Mouse (Mus musculus): ENCODE measurements at regions not wholly inside any gene's neighbourhood (a gene's known extent, or its start where the extent isn't known, plus 50 kb on each side); places are given as distances from the start of the nearest gene placed in this dataset.
"Not testable (repeated sequence)": the region's sequence is repeated elsewhere in the genome, so short reads cannot be mapped to it uniquely, and the experiment has no call there.

DNA sequence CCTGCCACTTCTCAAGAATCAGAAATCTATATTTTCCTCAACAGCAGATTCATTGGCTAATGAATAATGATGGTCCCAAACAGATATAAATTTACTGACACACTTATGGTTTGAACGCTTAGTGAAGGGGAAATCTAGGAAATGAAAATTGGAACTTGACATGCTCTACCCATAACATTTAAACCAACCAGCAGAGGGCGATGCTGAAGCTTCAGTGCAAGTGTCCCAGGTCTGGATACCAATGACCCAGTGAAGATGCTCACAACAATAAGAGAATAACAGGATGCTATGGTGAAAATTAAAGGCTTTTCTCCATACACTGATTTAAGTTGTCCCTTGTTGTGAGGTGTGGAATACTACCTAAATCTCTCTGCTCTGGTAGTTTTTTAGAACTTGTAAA is 236.0 kb upstream of the Rorb start:
- DNase-seq = peak in 1 of 2 experiments; percentile 7

DNA sequence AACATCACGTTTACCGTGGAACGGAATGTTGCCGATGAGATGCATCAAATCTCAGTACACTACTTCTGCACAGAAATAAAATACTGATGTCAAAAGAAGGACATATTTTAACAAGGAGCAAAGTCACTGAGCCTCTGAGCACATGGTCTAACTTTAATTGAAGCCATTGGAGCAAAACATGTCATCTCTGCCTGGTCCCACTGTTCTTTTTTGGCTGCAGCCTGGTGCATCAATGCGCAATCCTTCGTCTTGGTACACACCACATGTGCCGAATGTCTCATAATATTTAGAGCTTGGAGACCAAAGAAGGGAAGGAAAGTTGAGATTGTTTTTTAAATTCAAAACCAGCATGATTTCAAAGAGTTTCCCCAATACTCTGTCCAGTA is 233.4 kb upstream of the Rorb start:
- no peak for DNase-seq

DNA sequence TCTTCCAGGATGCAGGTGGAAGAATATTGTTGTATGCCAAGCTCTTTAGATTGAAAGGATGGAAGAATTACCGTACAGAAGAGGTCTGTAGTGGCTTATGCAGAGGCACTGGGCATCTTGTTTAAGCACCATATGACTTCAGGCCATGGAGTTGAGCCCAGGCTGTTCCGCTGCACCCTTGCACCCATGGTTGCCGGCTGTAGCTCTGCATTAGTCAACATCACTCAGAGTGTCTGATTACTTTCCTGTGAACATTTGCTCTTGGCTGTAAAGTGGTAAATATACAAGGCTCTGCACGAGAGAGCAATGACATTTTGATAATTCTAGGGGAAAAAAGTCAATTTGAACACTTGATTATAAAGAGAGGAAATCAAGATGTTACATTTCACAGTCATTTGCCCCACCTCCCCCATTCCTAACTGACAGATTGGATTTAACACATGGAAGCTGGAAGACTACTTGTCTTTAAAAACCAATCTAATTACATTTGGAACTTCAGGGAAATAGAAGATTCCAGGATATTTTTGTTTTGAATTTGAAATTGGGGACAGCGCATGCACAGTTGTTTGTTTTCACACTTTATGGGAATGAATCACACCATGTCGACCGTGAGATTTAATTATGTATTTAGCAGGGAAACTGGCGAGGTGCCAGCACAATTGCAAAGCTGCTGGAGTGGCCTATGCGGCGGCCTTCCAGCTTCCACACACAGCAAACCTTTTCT is 232.9 kb upstream of the Rorb start:
- DNase-seq = no peak

DNA sequence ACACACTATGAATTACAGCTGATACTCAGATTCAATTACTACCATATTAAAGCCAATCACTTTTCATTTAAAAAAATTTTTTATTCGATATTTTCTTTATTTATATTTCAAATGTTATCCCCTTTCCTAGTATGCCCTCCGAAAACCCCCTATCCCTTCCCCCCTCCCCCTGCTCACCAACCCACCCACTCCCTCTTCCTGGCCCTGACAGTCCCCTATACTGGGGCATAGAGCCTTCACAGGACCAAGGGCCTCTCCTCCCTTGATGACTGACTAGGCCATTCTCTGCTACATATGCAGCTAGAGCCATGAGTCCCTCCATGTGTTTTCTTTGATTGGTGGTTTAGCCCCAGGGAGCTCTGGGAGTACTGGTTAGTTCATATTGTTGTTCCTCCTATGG is 196.1 kb upstream of the Rorb start:
- DNase-seq = not testable (repeated sequence)

DNA sequence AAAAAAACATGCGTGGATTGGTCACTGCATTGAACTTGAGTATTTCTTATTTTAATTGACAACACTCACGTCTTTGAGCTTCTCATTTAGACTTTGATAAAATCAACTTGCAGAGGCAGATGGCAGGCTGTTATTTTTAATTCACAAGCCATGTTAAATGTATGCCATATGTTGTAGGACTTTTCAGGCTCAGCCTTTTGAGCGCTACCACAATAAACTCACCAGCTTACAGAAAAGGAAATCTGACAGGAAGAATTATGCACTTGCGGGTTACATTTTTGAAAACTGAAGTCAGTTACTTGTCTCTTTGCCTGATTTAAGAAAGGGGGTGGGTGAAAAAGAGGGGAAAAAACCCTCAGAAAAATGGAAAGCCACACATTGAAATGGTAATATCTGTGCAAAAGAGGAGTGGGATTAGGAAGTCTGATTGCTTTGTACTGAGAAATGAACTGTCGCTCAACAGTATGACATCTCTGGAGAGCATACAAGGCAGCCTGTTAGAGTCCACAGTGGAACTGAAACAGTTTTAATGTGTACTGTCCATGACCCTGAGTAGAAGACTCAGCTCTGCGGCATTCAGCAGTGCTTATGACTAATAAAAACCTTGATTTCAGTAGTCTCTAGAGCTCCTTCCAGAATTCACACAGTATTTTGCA is 195.6 kb upstream of the Rorb start:
- no peak for DNase-seq

DNA sequence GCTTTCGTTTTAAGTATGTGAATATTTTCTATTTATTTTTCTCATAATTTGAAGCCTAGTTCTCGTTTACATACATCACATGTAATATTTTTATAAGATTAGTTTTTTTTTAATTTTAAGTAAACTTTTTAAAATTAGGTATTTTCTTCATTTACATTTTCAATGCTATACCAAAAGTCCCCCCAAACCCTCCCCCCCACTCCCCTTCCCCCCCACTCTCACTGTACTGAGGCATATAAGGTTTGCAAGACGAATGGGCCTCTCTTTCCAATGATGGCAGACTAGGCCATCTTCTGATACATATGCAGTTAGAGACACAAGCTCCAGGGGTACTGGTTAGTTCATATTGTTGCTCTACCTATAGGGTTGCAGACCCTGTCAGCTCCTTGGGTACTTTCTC is 174.9 kb upstream of the Rorb start:
- not testable (repeated sequence) for DNase-seq

DNA sequence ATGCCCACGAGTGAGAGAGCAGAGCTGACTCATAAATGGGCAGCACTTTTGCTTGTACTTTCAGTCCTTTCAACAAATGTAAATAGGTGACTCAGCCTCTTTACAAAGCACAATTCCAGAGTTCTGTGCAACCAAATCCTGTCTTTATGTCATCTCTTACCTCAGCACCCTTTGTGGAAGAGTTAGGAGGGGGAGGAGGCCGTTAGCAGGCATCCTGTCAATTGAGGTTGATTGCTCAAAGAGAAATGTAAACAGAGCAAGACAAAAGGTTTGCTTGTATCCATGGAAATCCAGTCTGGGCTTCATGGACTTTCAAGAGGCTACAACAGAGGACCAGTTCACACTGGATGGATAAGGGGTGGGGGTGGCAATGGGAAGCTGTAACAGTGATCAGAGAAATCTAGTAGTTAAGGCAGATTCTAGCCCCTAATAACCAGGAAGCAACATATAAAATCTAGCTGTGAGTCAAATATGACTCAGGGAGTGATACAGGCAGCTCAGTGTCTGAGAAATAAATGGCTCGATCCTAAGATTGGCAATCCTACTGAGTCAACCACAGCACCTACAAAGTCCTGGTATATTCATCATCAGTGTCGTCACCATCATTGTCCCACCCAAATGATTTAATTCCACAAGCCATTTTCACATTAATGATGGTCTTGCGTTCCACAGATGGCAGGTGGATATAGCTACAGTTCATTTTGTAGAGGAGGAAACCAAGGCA is 136.0 kb upstream of the Rorb start:
- DNase-seq = no peak

DNA sequence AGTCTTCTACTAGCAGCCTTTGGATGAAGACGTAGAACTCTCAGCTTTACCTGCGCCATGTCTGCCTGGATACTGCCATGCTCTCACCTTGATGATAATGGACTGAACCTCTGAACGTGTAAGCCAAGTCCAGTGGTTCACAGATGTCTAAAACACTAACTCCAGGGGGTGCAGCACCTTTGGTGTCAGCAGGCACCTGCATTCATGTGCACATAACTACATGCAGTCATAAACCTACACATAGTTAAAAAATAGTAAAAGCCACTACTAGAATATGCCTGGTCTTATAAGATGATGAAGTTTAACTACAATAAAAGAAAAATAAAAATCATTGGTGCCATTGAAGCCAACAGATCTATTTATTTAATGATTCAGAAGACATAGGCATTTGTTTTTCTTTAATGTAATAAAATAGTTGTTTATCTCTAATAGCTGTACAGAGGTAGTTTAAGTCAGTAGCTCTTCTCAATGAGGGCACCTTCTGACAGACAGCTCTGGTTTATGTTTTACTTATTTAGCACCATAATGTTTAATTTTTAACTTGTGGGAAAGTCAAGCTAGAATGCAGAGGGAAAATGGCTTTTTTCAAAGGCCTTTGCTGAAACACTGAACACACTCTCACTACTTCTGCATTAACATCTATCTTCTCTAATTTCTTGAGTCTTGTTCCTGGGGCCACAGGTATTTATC is 118.5 kb upstream of the Rorb start:
- DNase-seq = no peak

DNA sequence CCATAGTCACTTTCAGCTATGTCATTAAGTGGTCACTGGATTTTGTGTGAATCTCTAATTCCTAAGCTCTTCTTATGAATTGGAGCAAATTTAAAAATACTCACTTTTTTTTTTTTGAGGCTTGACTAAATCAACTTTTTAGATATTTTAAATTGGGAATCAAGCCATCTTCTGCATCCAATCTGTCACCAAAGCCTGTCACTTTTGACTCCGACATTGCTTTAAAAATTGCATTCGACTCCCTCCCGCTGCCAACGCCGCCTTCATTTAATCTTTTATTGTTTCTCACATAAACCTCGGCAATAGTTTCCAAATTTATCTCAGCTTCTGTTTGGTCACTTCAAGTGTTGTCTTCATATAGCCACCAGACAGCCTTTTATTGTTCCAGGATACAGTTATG is 109.8 kb upstream of the Rorb start:
- DNase-seq = no peak

DNA sequence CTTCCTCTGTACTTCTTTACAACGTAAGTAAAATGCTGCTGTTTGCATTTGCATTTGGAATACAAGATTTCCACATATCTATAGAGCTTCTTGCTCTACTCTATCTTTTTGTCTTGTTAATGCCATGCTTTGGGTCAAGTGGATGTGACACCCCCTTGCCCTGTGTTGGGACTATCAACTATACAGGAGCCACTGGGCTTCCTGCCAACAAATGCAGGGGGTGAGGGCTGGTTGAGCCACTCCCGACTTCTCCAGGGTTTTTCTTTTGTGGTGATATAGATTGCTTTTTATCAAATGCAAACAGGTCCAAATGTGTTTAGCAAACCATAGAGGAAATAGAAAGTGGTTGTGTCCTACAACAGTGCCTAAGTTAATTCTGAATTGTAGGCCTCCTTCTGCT is 108.4 kb upstream of the Rorb start:
- no peak for DNase-seq

DNA sequence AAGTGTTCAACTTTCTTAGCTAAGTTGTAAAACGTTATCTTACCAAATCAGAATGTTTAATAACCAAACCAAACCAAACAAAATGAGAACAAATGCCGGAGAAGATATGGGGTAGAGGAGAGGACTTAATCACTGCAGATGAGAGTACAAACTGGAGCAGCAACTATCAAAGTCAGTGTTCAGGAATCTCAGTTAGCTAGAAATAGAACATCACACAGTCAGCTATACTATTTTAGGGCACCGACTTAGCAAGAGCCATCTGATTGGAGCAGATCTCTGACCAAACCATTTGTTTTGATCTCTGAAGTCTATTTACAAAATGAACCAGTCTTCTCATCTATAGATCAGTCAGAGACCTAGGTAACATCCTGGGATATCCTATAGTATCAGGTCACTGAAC is 107.7 kb upstream of the Rorb start:
- DNase-seq = no peak

DNA sequence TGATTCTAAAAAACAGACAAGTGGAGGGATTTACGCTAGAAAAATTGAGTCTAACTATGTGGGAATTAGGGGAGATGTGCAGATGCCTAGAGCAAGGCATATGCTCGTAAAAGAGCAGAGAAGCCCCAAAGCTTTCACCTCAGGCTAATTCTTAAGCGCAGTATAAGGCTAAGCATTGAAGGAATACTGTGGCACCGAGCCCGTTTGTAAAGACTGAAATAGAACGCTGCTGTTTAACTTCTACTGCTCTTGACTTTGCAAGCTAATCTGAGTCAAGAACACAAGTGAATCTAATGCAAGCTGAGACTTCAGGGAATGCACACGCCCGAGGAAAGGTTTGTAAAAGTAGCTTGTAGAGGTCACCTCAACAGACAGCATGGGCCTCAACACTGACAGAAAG is 88.5 kb upstream of the Rorb start:
- DNase-seq = no peak

DNA sequence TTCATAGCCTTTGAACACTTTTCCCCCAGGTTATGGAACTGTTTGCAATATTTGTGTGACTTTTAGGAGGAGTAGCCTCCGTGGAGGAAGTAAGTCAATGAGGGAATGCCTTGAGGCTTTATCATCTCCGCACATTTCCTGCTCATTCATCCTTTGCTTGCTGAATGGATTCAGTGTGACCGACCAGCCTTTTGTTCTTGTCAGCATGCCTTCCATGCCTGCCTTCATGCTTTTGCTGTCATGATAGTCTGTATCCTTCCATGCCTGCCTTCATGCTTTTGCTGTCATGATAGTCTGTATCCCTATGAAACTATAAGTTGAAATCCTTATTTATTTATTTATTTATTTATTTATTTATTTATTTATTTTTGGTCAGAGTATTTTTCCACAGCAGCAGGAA is 87.8 kb upstream of the Rorb start:
- DNase-seq = no peak

DNA sequence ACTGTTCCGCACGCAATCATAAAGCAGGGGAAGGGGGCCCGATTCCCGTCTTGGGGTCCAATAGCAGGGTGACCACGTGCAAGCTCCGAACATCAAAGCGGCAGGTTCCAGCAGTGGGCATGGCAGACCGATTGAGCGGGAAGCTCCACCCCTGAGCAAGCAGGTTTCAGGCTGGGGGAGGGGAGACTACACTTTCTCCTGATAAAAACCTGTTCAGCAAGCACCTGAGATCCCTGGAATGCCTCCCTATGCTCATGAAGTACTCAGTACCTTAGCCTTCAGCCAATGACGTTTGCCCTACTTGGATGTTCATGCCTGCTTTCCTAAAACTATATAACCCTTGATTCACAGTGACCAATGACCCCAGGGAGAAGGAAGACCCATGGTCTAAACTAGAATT is 83.7 kb upstream of the Rorb start:
- DNase-seq = no peak

DNA sequence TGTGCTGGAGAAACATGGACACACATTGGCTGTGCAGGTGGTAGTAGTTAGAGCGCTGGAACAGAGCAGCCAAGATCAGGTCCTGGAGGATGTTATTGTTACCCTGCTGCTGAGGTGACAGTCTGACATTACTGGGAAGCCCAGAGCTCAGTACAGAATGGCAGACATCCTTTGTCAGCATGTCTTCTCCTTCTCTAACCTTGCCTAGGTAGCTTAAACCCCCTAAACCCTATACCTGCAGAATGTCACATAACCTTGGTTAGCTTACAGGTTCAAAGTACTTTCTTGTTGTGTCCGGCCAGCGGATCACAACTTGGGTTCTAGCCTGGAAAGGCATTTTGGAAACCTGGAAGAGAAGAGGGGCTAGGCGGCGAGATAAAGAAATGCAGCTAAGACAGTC is 83.3 kb upstream of the Rorb start:
- no peak for DNase-seq

DNA sequence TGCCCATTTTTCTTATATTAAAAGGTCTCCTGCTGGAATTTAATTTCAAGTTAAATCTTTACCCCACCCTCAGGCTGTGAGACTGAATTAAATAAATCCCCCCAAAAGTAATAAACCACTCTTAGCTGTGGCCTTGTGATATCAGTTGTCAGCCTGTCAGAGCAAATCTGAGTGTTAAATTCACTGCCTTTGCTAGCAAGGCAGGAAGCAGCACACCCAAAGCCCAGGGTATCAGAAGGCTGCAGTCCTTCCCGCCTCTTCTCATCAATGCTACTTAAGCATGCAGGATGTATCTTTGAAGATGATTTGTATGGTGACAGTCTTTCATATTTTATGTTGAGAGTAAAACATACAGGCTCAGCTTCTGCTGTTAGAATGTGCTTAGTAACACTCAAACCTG is 61.8 kb upstream of the Rorb start:
- DNase-seq = no peak

DNA sequence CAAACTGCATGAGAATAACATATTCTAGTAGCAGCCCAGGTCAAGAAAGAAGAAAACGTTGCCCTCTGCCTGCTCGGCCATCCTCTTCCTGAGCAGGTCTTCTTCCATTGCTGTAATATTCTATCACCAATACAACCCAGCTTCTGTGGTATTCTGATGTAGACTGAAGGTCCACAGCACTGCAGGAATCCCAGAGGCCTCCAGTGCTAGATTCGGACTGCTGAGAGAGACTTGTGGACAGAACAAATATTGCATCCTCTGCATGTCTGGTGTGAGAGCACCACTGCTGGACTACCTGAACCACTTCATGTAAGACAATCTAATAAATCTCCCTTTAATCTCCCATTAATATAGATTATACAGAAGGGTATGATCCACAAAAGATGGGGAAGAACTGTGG is 59.8 kb upstream of the Rorb start:
- DNase-seq = no peak

All from kidney, postnatal 25 days (tissue).